ENCODE assay signal across 16 mouse cellular contexts in genomic region chr6:137053006-137053405, GRCm38 (mm10).
"Had no signal": no experiment of that assay in that cellular context is flagged by ENCODE, and none has a peak within 500 bp of the region (broad histone marks: within the 10 kb centered on the region; RNA-seq: fewer than 3 reads in every experiment).

No protein-coding gene starts in this region.

- H3K9me3 ChIP-seq: limb, embryonic 10.5 days; limb, embryonic 15.5 days; liver, embryonic 12.5 days; liver, embryonic 13.5 days; liver, embryonic 15.5 days; lung, embryonic 15.5 days; midbrain, embryonic 15.5 days had no signal

- H3K36me3 ChIP-seq: limb, embryonic 10.5 days; limb, embryonic 12.5 days; liver, embryonic 12.5 days; liver, embryonic 13.5 days; liver, embryonic 15.5 days; lung, embryonic 15.5 days; midbrain, embryonic 10.5 days; midbrain, embryonic 12.5 days; midbrain, embryonic 13.5 days; midbrain, embryonic 15.5 days had no signal

- H3K4me1 ChIP-seq: limb, embryonic 10.5 days; limb, embryonic 12.5 days; limb, embryonic 15.5 days; liver, embryonic 12.5 days; liver, embryonic 13.5 days; liver, embryonic 15.5 days; lung, embryonic 15.5 days; megakaryocyte, embryonic 14.5 days; midbrain, embryonic 10.5 days; midbrain, embryonic 12.5 days; midbrain, embryonic 13.5 days; midbrain, embryonic 15.5 days had no signal

- H3K27me3 ChIP-seq: limb, embryonic 12.5 days; limb, embryonic 13.5 days; limb, embryonic 15.5 days; liver, embryonic 12.5 days; liver, embryonic 13.5 days; liver, embryonic 15.5 days; lung, embryonic 15.5 days; megakaryocyte, embryonic 14.5 days; midbrain, embryonic 13.5 days; midbrain, embryonic 15.5 days had no signal

- H3K27ac ChIP-seq: limb, embryonic 10.5 days; limb, embryonic 12.5 days; limb, embryonic 13.5 days; limb, embryonic 15.5 days; liver, embryonic 12.5 days; liver, embryonic 13.5 days; liver, embryonic 14.5 days; liver, embryonic 15.5 days; lung, embryonic 15.5 days; macrophage; midbrain, embryonic 10.5 days; midbrain, embryonic 12.5 days; midbrain, embryonic 13.5 days; midbrain, embryonic 15.5 days had no signal

- H3K4me3 ChIP-seq: limb, embryonic 10.5 days; limb, embryonic 12.5 days; limb, embryonic 13.5 days; limb, embryonic 15.5 days; liver, embryonic 12.5 days; liver, embryonic 13.5 days; liver, embryonic 15.5 days; lung, embryonic 15.5 days; megakaryocyte, embryonic 14.5 days; midbrain, embryonic 10.5 days; midbrain, embryonic 12.5 days; midbrain, embryonic 13.5 days; midbrain, embryonic 15.5 days; myocyte had no signal
